24 mouse cellular contexts compared by ENCODE assay signal in the genomic region with DNA sequence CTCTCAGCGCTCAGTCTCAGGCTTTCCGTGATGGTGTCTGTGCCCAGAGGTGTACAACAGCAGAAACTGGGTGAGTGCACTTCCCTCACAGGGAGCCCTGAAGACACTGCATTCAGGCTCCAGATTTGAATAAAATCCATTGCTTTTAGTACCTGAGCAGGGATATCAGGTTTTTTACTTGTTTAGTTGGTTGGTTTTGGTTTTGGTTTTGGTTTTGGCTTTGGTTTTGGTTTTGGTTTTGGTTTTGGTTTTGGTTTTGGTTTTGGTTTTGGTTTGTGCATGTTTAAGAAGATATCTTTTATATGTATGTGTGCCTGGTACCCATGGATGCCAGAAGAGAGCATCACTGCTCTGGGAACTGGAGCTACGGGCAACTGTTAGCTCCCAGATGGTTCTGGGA. TPM values are rescaled to one million over a fixed set of nuclear protein-coding genes. Genes with fewer than 3 reads are reported as not detected.
"Had no signal": no experiment of that assay in that cellular context is flagged by ENCODE, and none has a peak within 500 bp of the region (broad histone marks: within the 10 kb centered on the region; RNA-seq: fewer than 3 reads in every experiment).

No protein-coding gene starts in this region.

- ATAC-seq: liver, postnatal 0 days; lung, postnatal 0 days; midbrain, embryonic 13.5 days; midbrain, embryonic 16.5 days had no signal

- H3K27ac ChIP-seq: kidney, embryonic 15.5 days; limb, embryonic 12.5 days; limb, embryonic 15.5 days; liver, embryonic 14.5 days; midbrain, embryonic 10.5 days; midbrain, embryonic 13.5 days; stomach, embryonic 15.5 days had no signal

- H3K9ac ChIP-seq: kidney, embryonic 15.5 days; limb, embryonic 12.5 days; limb, embryonic 15.5 days; liver, embryonic 14.5 days; liver, postnatal 0 days; lung, embryonic 14.5 days; midbrain, embryonic 13.5 days; stomach, embryonic 15.5 days had no signal

- H3K4me1 ChIP-seq: stomach, embryonic 15.5 days had no signal

- DNase-seq: kidney, adult 11 months; kidney, adult 8-10 months; kidney, postnatal 10 days; kidney, postnatal 36 days; left cerebral cortex, postnatal 4 days; liver, postnatal 0 days; lung, embryonic 14.5 days; lung, postnatal 4 days; right cerebral cortex, adult 18-20 months; right cerebral cortex, postnatal 14 days; right cerebral cortex, postnatal 4 days; thymus, postnatal 25 days had no signal

- H3K27me3 ChIP-seq: kidney, embryonic 15.5 days; limb, embryonic 12.5 days; limb, embryonic 15.5 days; midbrain, embryonic 13.5 days; stomach, embryonic 15.5 days had no signal

- H3K4me3 ChIP-seq: kidney, embryonic 15.5 days; limb, embryonic 12.5 days; limb, embryonic 15.5 days; midbrain, embryonic 10.5 days; midbrain, embryonic 13.5 days; myocyte; stomach, embryonic 15.5 days had no signal

- H3K4me2 ChIP-seq: kidney, embryonic 15.5 days; limb, embryonic 12.5 days; limb, embryonic 15.5 days; liver, embryonic 11.5 days; lung, embryonic 14.5 days; midbrain, embryonic 13.5 days; stomach, embryonic 15.5 days had no signal

- H3K9me3 ChIP-seq: kidney, embryonic 15.5 days; limb, embryonic 12.5 days; limb, embryonic 15.5 days; midbrain, embryonic 10.5 days; midbrain, embryonic 13.5 days; stomach, embryonic 15.5 days had no signal

RNA-seq across cellular contexts. Expression of gene Dleu7, which starts 58.0 kb away (rescaled TPM):
- total RNA-seq: monocyte, adult 5-6 weeks had no signal
